In the genomic region with DNA sequence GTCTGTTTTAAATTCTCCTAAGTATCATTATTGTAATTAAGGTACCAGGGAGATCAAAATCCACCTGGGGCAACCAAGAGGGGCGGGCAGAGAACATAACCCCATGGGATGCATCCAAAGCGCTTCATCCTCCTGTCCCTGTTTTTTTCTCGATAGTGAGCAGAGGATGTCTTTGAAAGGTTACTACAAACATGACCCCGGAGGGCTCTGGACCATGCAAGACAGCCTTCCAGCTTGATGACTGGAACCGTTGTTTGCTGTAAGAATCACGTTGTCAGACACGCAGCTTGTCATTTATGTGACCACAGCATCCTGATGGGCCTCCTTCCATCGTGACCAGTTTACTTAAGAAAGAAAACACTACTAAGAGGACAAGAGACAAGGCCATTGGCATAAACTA, we compare ENCODE assay signal across 12 mouse cellular contexts.
"Had no signal": no experiment of that assay in that cellular context is flagged by ENCODE, and none has a peak within 500 bp of the region (broad histone marks: within the 10 kb centered on the region; RNA-seq: fewer than 3 reads in every experiment).

No protein-coding gene starts in this region.

- ATAC-seq: inflammation-experienced regulatory T-cells, adult 6 months; intestine, postnatal 0 days; midbrain, embryonic 15.5 days had no signal

- H3K9me3 ChIP-seq: limb, embryonic 13.5 days; midbrain, embryonic 15.5 days had no signal

- H3K4me2 ChIP-seq: limb, embryonic 13.5 days; midbrain, embryonic 15.5 days had no signal

- H3K36me3 ChIP-seq: limb, embryonic 13.5 days; midbrain, embryonic 15.5 days had no signal

- H3K27ac ChIP-seq: limb, embryonic 13.5 days; liver, embryonic 14.5 days; midbrain, embryonic 15.5 days; stomach, postnatal 0 days had no signal

- H3K9ac ChIP-seq: limb, embryonic 13.5 days; liver, embryonic 14.5 days; midbrain, embryonic 15.5 days had no signal

- H3K4me3 ChIP-seq: limb, embryonic 13.5 days; midbrain, embryonic 15.5 days had no signal

- H3K27me3 ChIP-seq: midbrain, embryonic 15.5 days had no signal

- DNase-seq: kidney, postnatal 14 days; layer of hippocampus, adult 9-11 months; layer of hippocampus, postnatal 36 days; left cerebral cortex, postnatal 4 days; lung, adult 18-20 months; thymus, postnatal 4 days had no signal
